ENCODE assay signal across 8 mouse cellular contexts in the genomic region with DNA sequence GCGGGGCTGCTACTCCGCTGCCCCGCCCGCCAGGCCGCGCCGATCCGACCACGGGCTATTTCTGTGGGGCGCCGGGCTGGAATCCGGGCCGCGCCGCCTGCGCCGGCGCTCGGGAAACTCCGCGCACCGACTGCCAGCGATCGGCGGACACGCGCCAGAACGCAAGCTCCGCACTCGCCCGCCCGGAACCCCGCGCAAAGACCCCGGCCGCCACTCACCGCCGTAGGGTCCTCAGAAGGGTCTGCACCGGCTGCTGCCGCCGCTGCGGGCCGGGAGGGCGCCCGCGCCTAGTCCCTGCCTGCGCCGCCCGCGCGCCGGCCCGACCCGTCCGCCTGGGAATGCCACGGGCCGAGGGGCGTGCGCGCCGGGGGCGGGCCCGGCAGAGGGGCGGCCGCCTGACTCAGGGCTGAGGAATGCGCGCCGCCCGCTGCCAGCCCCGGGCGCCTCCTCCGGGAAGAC. TPM values are rescaled to one million over a fixed set of nuclear protein-coding genes. Genes with fewer than 3 reads are reported as not detected.
DNase-seq lines count a peak whose midpoint lies in the region; ATAC-seq and TF ChIP-seq lines count a peak whose summit lies in the region.

A gene (minus strand): TSS at position 350 of the 459 bp plus-strand sequence.

- 0 out of 2 replicates have a peak, but pooled peaks have one; percentile 15 for TF ChIP-seq POLR2A in brain, embryonic 14.5 days (IDR thresholded peaks at IDR 0.05; ENCODE audit: borderline replicate concordance, extremely low read depth, insufficient read depth, insufficient read length, poor library complexity, severe bottlenecking)

- H3K36me3 ChIP-seq in limb, embryonic 13.5 days: 0 out of 2 replicates have a peak, but pooled peaks cover 5% of the 10 kb centered on the region
- H3K36me3 ChIP-seq in midbrain, embryonic 16.5 days (ENCODE audit: control insufficient read depth, insufficient read depth, low read length): no peaks in the 10 kb centered on the region

- peak within 1 kb of the TSS; percentile 92 for H3K4me2 ChIP-seq in limb, embryonic 13.5 days (replicated peaks)
- peak within 1 kb of the TSS; percentile 94 for H3K4me2 ChIP-seq in midbrain, embryonic 16.5 days (ENCODE audit: low read length)

- TF ChIP-seq CTCF in left cerebral cortex, adult 2 months (IDR thresholded peaks at IDR 0.05): no peak
- no peak for TF ChIP-seq CTCF in brain, embryonic 14.5 days (IDR thresholded peaks at IDR 0.05; ENCODE audit: borderline replicate concordance, extremely low read depth, insufficient read depth, insufficient read length)

- no peak for DNase-seq in left cerebral cortex, adult 2 months (ENCODE audit: extremely low spot score in 1 of 2, low spot score in 2 of 2)
- no peak for DNase-seq in left cerebral cortex, adult 8-10 months (ENCODE audit: low spot score in 2 of 2)
- peak; percentile 55 for DNase-seq in brain, embryonic 14.5 days (ENCODE audit: low read depth)
- peak; percentile 74 for DNase-seq in gastrocnemius, postnatal 25 days
- peak; percentile 50 for DNase-seq in induced T-regulatory cell, adult 2 months (ENCODE audit: low read depth)

- under 1% methylated on average over 39 of the region's 72 CpGs for WGBS in limb, embryonic 13.5 days
- under 1% methylated on average over 46 of the region's 72 CpGs for WGBS in midbrain, embryonic 16.5 days

- no peaks in the 10 kb centered on the region for H3K27me3 ChIP-seq in limb, embryonic 13.5 days
- peaks cover 27% of the 10 kb centered on the region for H3K27me3 ChIP-seq in midbrain, embryonic 16.5 days (ENCODE audit: control insufficient read depth, insufficient read depth, low read depth, low read length)

- peak within 1 kb of the TSS; percentile 69 for H3K4me3 ChIP-seq in left cerebral cortex, adult 2 months
- H3K4me3 ChIP-seq in limb, embryonic 13.5 days: peak within 1 kb of the TSS; percentile 92
- H3K4me3 ChIP-seq in midbrain, embryonic 16.5 days (ENCODE audit: low read depth, low read length): peak within 1 kb of the TSS; percentile 65

- no peaks in the 10 kb centered on the region for H3K9me3 ChIP-seq in limb, embryonic 13.5 days
- no peaks in the 10 kb centered on the region for H3K9me3 ChIP-seq in midbrain, embryonic 16.5 days (replicated peaks; ENCODE audit: control insufficient read depth, low read length, poor library complexity, severe bottlenecking)

- intact Hi-C loops in left cerebral cortex, adult 2 months (cut with DNase I): no loop called here

- peaks cover 83% of the 10 kb centered on the region for H3K4me1 ChIP-seq in limb, embryonic 13.5 days
- H3K4me1 ChIP-seq in midbrain, embryonic 16.5 days (ENCODE audit: control insufficient read depth, insufficient read depth, low read length): peaks cover 16% of the 10 kb centered on the region

- peak; percentile 30; the same call in 1 of the 2 replicates for ATAC-seq in limb, embryonic 13.5 days (ENCODE audit: low FRiP score, low read depth)
- ATAC-seq in midbrain, embryonic 16.5 days: peak; percentile 4; the same call in 1 of the 2 replicates
- no peak for ATAC-seq in activated CD4-positive, CD25-positive, alpha-beta regulatory T cell, adult 4 months

- peak within 1 kb of the TSS; percentile 98 for H3K9ac ChIP-seq in limb, embryonic 13.5 days
- peak within 1 kb of the TSS; percentile 69 for H3K9ac ChIP-seq in midbrain, embryonic 16.5 days (ENCODE audit: low read depth, low read length)

- peak within 1 kb of the TSS; percentile 66 for H3K27ac ChIP-seq in left cerebral cortex, adult 2 months
- H3K27ac ChIP-seq in limb, embryonic 13.5 days: peak within 1 kb of the TSS; percentile 92
- peak within 1 kb of the TSS; percentile 51 for H3K27ac ChIP-seq in midbrain, embryonic 16.5 days (ENCODE audit: low read length)

RNA-seq across cellular contexts. Expression of the gene that starts here (rescaled TPM):
- total RNA-seq in left cerebral cortex, adult 2 months (2021): 10 to 100 TPM; 13.9 to 14.4 TPM
- 10 to 100 TPM in 2 of 4 experiments, 1 to 10 TPM in 2; 8.4 to 14.2 (median 10.1) TPM for total RNA-seq in left cerebral cortex, adult 8-10 months (2022)
- polyA plus RNA-seq in brain, embryonic 14.5 days (2012; rRNA removed): 39.7 and 44.3 TPM in 2 replicates
- total RNA-seq in gastrocnemius, postnatal 25 days (2021): 10 to 100 TPM; 22.1 to 25.4 TPM
- 59.3 and 63.4 TPM in 2 replicates for polyA plus RNA-seq in limb, embryonic 13.5 days (2015; fragmentation: Nextera tagmentation; extraction: Ambion mirVana)
- polyA plus RNA-seq in midbrain, embryonic 16.5 days (2015; fragmentation: Nextera tagmentation; extraction: Ambion mirVana): 18.5 and 24.0 TPM in 2 replicates
- under 1 TPM in 1 of 2 experiments, not detected in 1; 0.49 TPM for polyA plus RNA-seq in activated CD4-positive, CD25-positive, alpha-beta regulatory T cell, adult 4 months (2017; shearing (Covaris generic))

Comparison
In these comparisons a context has a peak if more than half of its experiments do, and no peak if none do; other contexts are left out.
1. RNA of the gene that starts here (polyA plus RNA-seq): 59.3 to 63.4 TPM in limb, embryonic 13.5 days, 39.7 to 44.3 TPM in brain, embryonic 14.5 days and 18.5 to 24.0 TPM in midbrain, embryonic 16.5 days; 0.49 TPM in activated CD4-positive, CD25-positive, alpha-beta regulatory T cell, adult 4 months; every median in the first group is over 10 times any median in the second.
2. DNase-seq: peak in brain, embryonic 14.5 days (single experiment), gastrocnemius, postnatal 25 days (single experiment) and induced T-regulatory cell, adult 2 months (single experiment); none in left cerebral cortex, adult 2 months (0 of 2) and left cerebral cortex, adult 8-10 months (0 of 2).
3. Peak in every context shown above with its lines, with median percentiles within 50 percentile points of each other: H3K27ac ChIP-seq and H3K4me3 ChIP-seq.